Mouse (Mus musculus): ENCODE data around the gene Ndufc2. TPM values are rescaled to one million over a fixed set of nuclear protein-coding genes. Genes with fewer than 3 reads are reported as not detected.

Gene Ndufc2
- total RNA-seq (2014; rRNA removed) (408 and 463 TPM in 2 replicates), polyA plus RNA-seq (2015; fragmentation: Nextera tagmentation; extraction: Ambion mirVana) (608 and 638 TPM in 2 replicates)

DNA sequence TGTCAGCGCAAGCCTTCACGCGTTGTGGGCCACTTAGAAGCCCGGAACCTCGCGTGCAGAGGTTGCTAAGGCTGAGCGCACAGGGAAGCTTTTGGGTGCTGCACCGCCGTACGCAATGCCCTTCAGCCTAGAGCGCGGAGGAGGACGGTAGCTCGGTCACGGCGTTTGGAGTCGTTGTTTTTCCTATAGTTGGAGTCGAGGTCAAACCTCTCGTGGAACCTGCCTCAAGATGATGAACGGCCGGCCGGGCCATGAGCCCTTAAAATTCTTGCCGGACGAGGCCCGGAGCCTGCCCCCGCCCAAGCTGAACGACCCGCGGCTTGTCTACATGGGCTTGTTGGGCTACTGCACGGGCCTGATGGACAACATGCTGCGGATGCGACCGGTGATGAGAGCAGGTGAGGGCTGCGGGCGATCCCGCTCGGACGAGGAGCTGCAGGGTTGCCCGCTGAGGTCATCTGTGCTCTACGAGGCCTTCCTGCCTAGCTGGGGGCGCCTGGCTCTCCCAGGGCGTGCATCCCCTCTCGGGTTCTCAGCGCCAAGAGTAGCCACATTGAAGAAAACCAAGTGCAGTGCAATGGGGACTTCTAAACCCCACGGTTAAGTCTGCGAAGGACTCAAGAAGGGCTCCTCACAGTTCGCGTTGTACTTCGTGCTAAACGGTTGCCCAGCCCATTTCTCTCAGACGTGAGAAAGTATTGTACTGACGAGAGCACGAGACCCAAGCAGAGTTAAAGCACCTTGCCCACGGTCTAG, at the start of gene Ndufc2:
Ndufc2 (plus strand) TSS at position 44 of the 756 bp plus-strand sequence.
- peak; percentile 95 for ATAC-seq (ENCODE audit: low FRiP score)
- no peaks in the 10 kb centered on the region for H3K27me3 ChIP-seq (ENCODE audit: insufficient read depth, low read length)
- peak within 1 kb of the TSS; percentile 69 for H3K4me2 ChIP-seq (ENCODE audit: low read depth, low read length, poor library complexity, severe bottlenecking)
- H3K9me3 ChIP-seq (ENCODE audit: low read length) = no peaks in the 10 kb centered on the region
- H3K27ac ChIP-seq (ENCODE audit: low read depth, low read length) = peak within 1 kb of the TSS; percentile 93
- TF ChIP-seq CTCF (IDR thresholded peaks at IDR 0.05) = no peak
- no peaks in the 10 kb centered on the region for H3K36me3 ChIP-seq (ENCODE audit: insufficient read depth, low read length)
- peaks cover 4% of the 10 kb centered on the region for H3K4me1 ChIP-seq (ENCODE audit: insufficient read depth, low read length)
- peak within 1 kb of the TSS; percentile 99 for H3K9ac ChIP-seq (replicated peaks; ENCODE audit: low read length, poor library complexity, severe bottlenecking)
- under 1% methylated on average over 54 of the region's 54 CpGs for whole genome bisulfite sequencing
- DNase-seq (ENCODE audit: low spot score) = peak; percentile 92
- H3K4me3 ChIP-seq (ENCODE audit: low read depth, low read length) = peak within 1 kb of the TSS; percentile 91

DNA sequence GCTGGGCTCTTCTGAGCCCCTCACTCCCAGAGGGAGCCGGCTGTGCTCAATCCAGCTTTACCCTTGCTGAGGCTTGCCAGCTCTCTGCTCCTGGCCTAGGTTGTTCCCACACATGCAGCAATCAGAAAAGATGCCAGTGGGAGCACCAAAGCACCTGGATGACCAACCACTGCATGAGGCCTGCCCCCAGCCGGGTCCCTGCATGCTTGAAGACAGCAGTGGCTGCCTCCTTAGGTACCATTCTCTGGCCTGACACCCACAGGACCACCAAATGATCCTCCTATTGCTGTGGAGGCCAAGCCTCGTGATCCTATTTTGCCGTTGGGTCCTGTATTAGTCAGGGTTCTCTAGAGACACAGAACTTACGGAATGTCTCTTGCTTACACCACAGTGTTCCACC, 48.9 kb upstream of the Ndufc2 start:
- H3K4me1 ChIP-seq (ENCODE audit: insufficient read depth, low read length) = no peaks in the 10 kb centered on the region
- no peak overlapping the region for H3K4me2 ChIP-seq (ENCODE audit: low read depth, low read length, poor library complexity, severe bottlenecking)
- ATAC-seq (ENCODE audit: low FRiP score) = no peak
- 75% methylated on average over 5 of the region's 5 CpGs for WGBS
- no peak for TF ChIP-seq CTCF (IDR thresholded peaks at IDR 0.05)
- H3K9me3 ChIP-seq (ENCODE audit: low read length) = no peaks in the 10 kb centered on the region
- H3K4me3 ChIP-seq (ENCODE audit: low read depth, low read length) = no peak overlapping the region
- H3K27ac ChIP-seq (ENCODE audit: low read depth, low read length) = no peak overlapping the region
- no peaks in the 10 kb centered on the region for H3K27me3 ChIP-seq (ENCODE audit: insufficient read depth, low read length)
- no peak overlapping the region for H3K9ac ChIP-seq (replicated peaks; ENCODE audit: low read length, poor library complexity, severe bottlenecking)
- DNase-seq (ENCODE audit: low spot score) = no peak
- H3K36me3 ChIP-seq (ENCODE audit: insufficient read depth, low read length) = peaks cover 8% of the 10 kb centered on the region; the same call in 1 of the 2 replicates

DNA sequence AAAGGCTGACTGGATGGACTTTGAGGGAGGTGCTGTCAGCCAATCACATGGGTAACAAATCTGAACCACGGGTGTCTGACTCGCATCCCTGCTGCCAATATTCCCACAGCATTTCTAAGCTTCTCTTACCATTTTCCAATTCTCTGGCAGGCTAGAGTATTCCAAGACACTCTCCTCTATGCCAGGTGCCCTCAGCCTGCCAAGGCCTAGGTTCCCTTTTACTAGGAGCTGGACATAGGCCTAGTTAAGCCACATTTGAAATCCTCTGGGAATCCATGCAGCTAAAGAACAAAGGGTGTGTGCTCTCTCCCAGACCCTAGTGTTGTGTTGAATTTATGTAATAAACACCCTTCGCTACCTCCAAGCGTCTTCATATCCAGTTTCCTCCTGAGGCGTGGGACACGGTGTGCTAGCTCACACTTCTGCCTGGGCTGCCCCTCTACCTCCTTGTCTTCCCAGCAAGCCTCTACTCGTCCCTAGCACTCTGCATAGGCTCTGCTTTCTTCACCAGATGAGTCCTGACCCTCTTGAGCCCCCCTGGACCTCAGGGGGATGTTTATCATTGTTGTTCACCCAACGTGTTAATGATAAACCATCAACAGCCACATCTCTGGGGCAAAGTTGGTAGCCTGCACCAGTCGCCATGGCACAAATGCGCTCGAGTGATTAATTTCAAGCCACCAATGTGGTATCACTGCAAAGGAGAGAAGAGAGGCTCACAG, 47.9 kb upstream of the Ndufc2 start:
- H3K36me3 ChIP-seq (ENCODE audit: insufficient read depth, low read length) = peaks cover 8% of the 10 kb centered on the region; the same call in 1 of the 2 replicates
- no peak overlapping the region for H3K27ac ChIP-seq (ENCODE audit: low read depth, low read length)
- ATAC-seq (ENCODE audit: low FRiP score) (no peak), DNase-seq (ENCODE audit: low spot score) (no peak)
- no peak overlapping the region for H3K9ac ChIP-seq (replicated peaks; ENCODE audit: low read length, poor library complexity, severe bottlenecking)
- TF ChIP-seq CTCF (IDR thresholded peaks at IDR 0.05) = no peak
- no peaks in the 10 kb centered on the region for H3K27me3 ChIP-seq (ENCODE audit: insufficient read depth, low read length)
- 85% methylated on average over 11 of the region's 11 CpGs for WGBS
- no peaks in the 10 kb centered on the region for H3K4me1 ChIP-seq (ENCODE audit: insufficient read depth, low read length)
- no peak overlapping the region for H3K4me2 ChIP-seq (ENCODE audit: low read depth, low read length, poor library complexity, severe bottlenecking)
- no peaks in the 10 kb centered on the region for H3K9me3 ChIP-seq (ENCODE audit: low read length)
- no peak overlapping the region for H3K4me3 ChIP-seq (ENCODE audit: low read depth, low read length)

DNA sequence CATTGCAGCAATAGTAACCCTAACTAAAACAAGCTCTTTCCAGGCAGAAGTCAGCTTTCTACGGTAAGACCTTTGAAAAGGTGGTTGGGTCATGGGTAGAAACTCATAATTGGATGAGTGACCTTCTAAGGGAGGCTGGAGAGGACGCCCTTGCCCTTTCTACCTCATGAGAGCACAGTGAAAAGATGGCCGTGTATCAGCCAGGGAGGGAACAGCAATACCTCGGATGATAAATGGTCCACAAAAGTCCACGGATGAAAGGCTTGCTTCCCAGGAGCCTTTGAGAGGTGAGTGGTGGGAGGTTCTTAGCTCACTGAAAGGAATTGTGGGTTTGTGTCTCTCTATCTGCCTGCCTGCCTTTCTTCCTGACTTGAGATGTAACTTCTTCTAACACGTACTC, 46.4 kb upstream of the Ndufc2 start:
- H3K27ac ChIP-seq (ENCODE audit: low read depth, low read length) = no peak overlapping the region
- no peak overlapping the region for H3K4me3 ChIP-seq (ENCODE audit: low read depth, low read length)
- H3K4me2 ChIP-seq (ENCODE audit: low read depth, low read length, poor library complexity, severe bottlenecking) = no peak overlapping the region
- ATAC-seq (ENCODE audit: low FRiP score) (no peak), DNase-seq (ENCODE audit: low spot score) (no peak)
- H3K36me3 ChIP-seq (ENCODE audit: insufficient read depth, low read length) = peaks cover 4% of the 10 kb centered on the region; the same call in 1 of the 2 replicates
- no peaks in the 10 kb centered on the region for H3K4me1 ChIP-seq (ENCODE audit: insufficient read depth, low read length)
- H3K27me3 ChIP-seq (ENCODE audit: insufficient read depth, low read length) = no peaks in the 10 kb centered on the region
- WGBS = 84% methylated on average over 6 of the region's 6 CpGs
- H3K9ac ChIP-seq (replicated peaks; ENCODE audit: low read length, poor library complexity, severe bottlenecking) = no peak overlapping the region
- no peak for TF ChIP-seq CTCF (IDR thresholded peaks at IDR 0.05)
- no peaks in the 10 kb centered on the region for H3K9me3 ChIP-seq (ENCODE audit: low read length)

DNA sequence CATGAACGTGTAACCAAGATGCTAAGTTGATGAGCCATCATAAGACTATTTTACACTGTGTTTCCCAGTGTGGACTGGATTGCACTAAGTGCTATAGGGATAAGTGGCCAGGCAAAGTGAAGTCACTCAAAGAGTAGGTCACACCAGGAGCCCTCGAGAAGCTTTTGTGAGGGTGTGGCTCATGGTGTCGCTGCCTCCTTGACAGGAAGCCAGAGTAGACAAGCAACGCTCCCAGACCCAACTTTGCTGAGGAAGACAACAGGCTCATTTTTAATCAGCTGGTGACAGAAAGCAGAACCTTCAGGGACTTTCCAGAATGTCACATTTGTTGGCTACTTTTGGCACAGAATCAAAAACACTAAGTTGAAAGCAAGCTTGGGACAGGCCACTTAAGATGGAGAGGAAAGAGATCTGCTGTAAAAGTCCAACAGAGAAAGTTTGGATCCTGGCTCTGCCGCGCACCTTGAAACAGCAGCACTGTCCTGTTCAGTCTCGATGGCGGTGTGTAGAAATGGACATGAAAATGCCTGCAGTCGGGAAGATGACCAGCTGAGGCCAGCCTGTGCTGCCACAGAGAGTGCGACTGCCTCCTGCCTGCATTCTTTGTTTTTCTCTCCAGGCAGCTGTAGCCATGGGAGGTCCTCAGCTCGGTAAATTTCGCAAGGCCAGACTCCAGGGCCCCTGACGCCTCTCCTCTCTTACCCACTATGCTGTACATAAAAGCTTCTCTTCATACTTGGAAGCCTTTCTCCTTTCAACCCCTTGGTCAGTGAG, 44.5 kb upstream of the Ndufc2 start:
- WGBS = 44% methylated on average over 13 of the region's 13 CpGs
- ATAC-seq (ENCODE audit: low FRiP score) = no peak

More for the DNA sequence above, 44.5 kb upstream of the Ndufc2 start:
- no peaks in the 10 kb centered on the region for H3K36me3 ChIP-seq (ENCODE audit: insufficient read depth, low read length)
- H3K27ac ChIP-seq (ENCODE audit: low read depth, low read length) = no peak overlapping the region
- H3K9ac ChIP-seq (replicated peaks; ENCODE audit: low read length, poor library complexity, severe bottlenecking) = no peak overlapping the region
- H3K9me3 ChIP-seq (ENCODE audit: low read length) = no peaks in the 10 kb centered on the region
- no peak overlapping the region for H3K4me2 ChIP-seq (ENCODE audit: low read depth, low read length, poor library complexity, severe bottlenecking)
- no peak for TF ChIP-seq CTCF (IDR thresholded peaks at IDR 0.05)
- no peaks in the 10 kb centered on the region for H3K27me3 ChIP-seq (ENCODE audit: insufficient read depth, low read length)
- H3K4me3 ChIP-seq (ENCODE audit: low read depth, low read length) = no peak overlapping the region
- H3K4me1 ChIP-seq (ENCODE audit: insufficient read depth, low read length) = no peaks in the 10 kb centered on the region
- DNase-seq (ENCODE audit: low spot score) = no peak

All from midbrain, postnatal 0 days (tissue).